Mouse (Mus musculus): ENCODE data around the gene Ybx2.
A peak's percentile ranks its signal among the peaks of the same experiment; 100 is the strongest.

GRCm38 (mm10) chr11:69948763-69949150, 13.2 kb downstream of the Ybx2 start:
- TF ChIP-seq EP300 (IDR thresholded peaks at IDR 0.05; ENCODE audit: insufficient read depth, low read depth, low read length): peak; percentile 95
- peak; percentile 97; the same call in 1 of the 2 replicates for TF ChIP-seq CTCF (IDR thresholded peaks at IDR 0.05)
- no peak for TF ChIP-seq POLR2A (IDR thresholded peaks at IDR 0.05; ENCODE audit: insufficient read depth, low read depth, low read length)

All from heart, adult 2 months (tissue).